Mouse (Mus musculus) ES-E14 (cell line): Measurements from ENCODE around the gene Ndufa9.

Source experiments
- HCFC1 ChIP-seq: IDR thresholded peaks from 2 replicates; pipeline ENCODE4 v1.6.1; 2012; ENCODE audit warnings: low read length, inconsistent platforms, borderline replicate concordance; ENCODE audit not compliant: insufficient read depth
- ZNF384 ChIP-seq: IDR thresholded peaks from 2 replicates; pipeline ENCODE4 v1.6.1; 2012; ENCODE audit warnings: low read depth, low read length, inconsistent platforms

GRCm38 (mm10) chr6:126793689-126794088 lies 55.2 kb downstream of the Ndufa9 start:
- TF ChIP-seq ZNF384, result no peak
- TF ChIP-seq HCFC1, result no peak
